Mouse (Mus musculus) hindbrain, embryonic 11.5 days (tissue): Measurements from ENCODE around the gene Slc35e4. TPM values are rescaled to one million over a fixed set of nuclear protein-coding genes. Genes with fewer than 3 reads are reported as not detected.

Experiments
- ATAC-seq: fragments of 200-750 bp; cut with Nextera tagmentation; 2 replicates; pipeline ENCODE4 v1.8.0; 2017; ENCODE audit warnings: mild to moderate bottlenecking, moderate TSS enrichment, moderate library complexity; ENCODE audit not compliant: low FRiP score
- DNase-seq: peaks from one replicate; pipeline ENCODE4 v3.0.0-alpha.2; 2015; ENCODE audit warnings: low spot score
- H3K27ac ChIP-seq: fragments of 300-500 bp; sonication (generic); 2 replicates; pipeline ENCODE4 v1.5.1; 2014; ENCODE audit warnings: mild to moderate bottlenecking, low read depth, low read length
- H3K27me3 ChIP-seq: fragments of 300-500 bp; sonication (generic); 2 replicates; pipeline ENCODE4 v1.6.1; 2014; ENCODE audit warnings: mild to moderate bottlenecking, low read length, moderate library complexity, mixed read lengths; ENCODE audit not compliant: control insufficient read depth, insufficient read depth
- H3K36me3 ChIP-seq: fragments of 300-500 bp; sonication (generic); 2 replicates; pipeline ENCODE4 v1.6.1; 2014; ENCODE audit warnings: mild to moderate bottlenecking, low read length, moderate library complexity, mixed read lengths; ENCODE audit not compliant: control insufficient read depth, insufficient read depth
- H3K4me1 ChIP-seq: fragments of 300-500 bp; sonication (generic); replicated peaks from 2 replicates; pipeline ENCODE4 v1.6.1; 2014; ENCODE audit warnings: low read length, mixed read lengths; ENCODE audit not compliant: control insufficient read depth, insufficient read depth
- H3K4me2 ChIP-seq: fragments of 300-500 bp; sonication (generic); replicated peaks from 2 replicates; pipeline ENCODE4 v1.6.1; 2014; ENCODE audit warnings: mild to moderate bottlenecking, low read depth, low read length
- H3K4me3 ChIP-seq: fragments of 300-500 bp; sonication (generic); 2 replicates; pipeline ENCODE4 v1.5.1; 2014; ENCODE audit warnings: low read depth, low read length
- H3K9ac ChIP-seq: fragments of 300-500 bp; sonication (generic); 2 replicates; pipeline ENCODE4 v1.6.1; 2014; ENCODE audit warnings: low read depth, low read length
- H3K9me3 ChIP-seq: fragments of 300-500 bp; sonication (generic); 2 replicates; pipeline ENCODE4 v1.6.1; 2016; ENCODE audit warnings: low read length; ENCODE audit not compliant: control insufficient read depth
- whole genome bisulfite sequencing: fragments of 180-500 bp; shearing (Covaris S2); extraction: QIAGEN DNeasy Blood & Tissue Kit; methylation state at CpG from one replicate; pipeline ENCODE4 v1.1.7; 2014; 5-methylcytosine and 5-hydroxymethylcytosine counted together
- polyA plus RNA-seq: library from polyadenylated mRNA; unstranded; fragments of >200 nt; fragmentation: Nextera tagmentation; extraction: Ambion mirVana; gene quantifications from 2 replicates; pipeline ENCODE4 v1.2.1, GENCODE M21; 2014

The Slc35e4 gene
- polyA plus RNA-seq, 1 experiment from 2014 or later, result 4.4 TPM

GRCm38 (mm10) chr11:3900296-3900695, 14.2 kb downstream of the Slc35e4 start:
- H3K27ac ChIP-seq, result no peak overlapping the region
- no peaks in the 10 kb centered on the region; the same call in 1 of the 2 replicates for H3K4me1 ChIP-seq
- 87% methylated on average over 6 of the region's 6 CpGs for WGBS
- H3K9ac ChIP-seq, result no peak overlapping the region
- peaks cover 2% of the 10 kb centered on the region; the same call in 1 of the 2 replicates for H3K36me3 ChIP-seq
- no peaks in the 10 kb centered on the region for H3K27me3 ChIP-seq
- H3K9me3 ChIP-seq, result no peaks in the 10 kb centered on the region
- H3K4me3 ChIP-seq, result no peak overlapping the region
- ATAC-seq (no peak), DNase-seq (no peak)
- no peak overlapping the region for H3K4me2 ChIP-seq

- Histone ChIP-seq H3K9me3 (no peaks in the 10 kb centered on the region), H3K27me3 (no peaks in the 10 kb centered on the region), H3K9ac (no peak overlapping the region), H3K4me2 (no peak overlapping the region), H3K27ac (no peak overlapping the region), H3K4me1 (no peaks in the 10 kb centered on the region; the same call in 1 of the 2 replicates), H3K36me3 (peaks cover 2% of the 10 kb centered on the region; the same call in 1 of the 2 replicates), H3K4me3 (no peak overlapping the region)
- no peak for DNase-seq
- no peak for ATAC-seq
- 100% methylated on average over 1 of the region's 1 CpGs for WGBS
Measured at GRCm38 (mm10) chr11:3895933-3896332, 18.5 kb downstream of the Slc35e4 start.

- H3K27ac ChIP-seq, result peak overlapping the region; percentile 79
- H3K4me3 ChIP-seq, result peak overlapping the region; percentile 49
- H3K27me3 ChIP-seq, result no peaks in the 10 kb centered on the region
- H3K4me2 ChIP-seq, result peak overlapping the region; percentile 62
- no peaks in the 10 kb centered on the region for H3K9me3 ChIP-seq
- H3K4me1 ChIP-seq, result no peaks in the 10 kb centered on the region; the same call in 1 of the 2 replicates
- H3K9ac ChIP-seq, result peak overlapping the region; percentile 68
- no peak for ATAC-seq
- WGBS, result 6% methylated on average over 10 of the region's 10 CpGs
- no peak for DNase-seq
- peaks cover 2% of the 10 kb centered on the region; the same call in 1 of the 2 replicates for H3K36me3 ChIP-seq
Measured at GRCm38 (mm10) chr11:3895458-3895857, 19.0 kb downstream of the Slc35e4 start.

DNA sequence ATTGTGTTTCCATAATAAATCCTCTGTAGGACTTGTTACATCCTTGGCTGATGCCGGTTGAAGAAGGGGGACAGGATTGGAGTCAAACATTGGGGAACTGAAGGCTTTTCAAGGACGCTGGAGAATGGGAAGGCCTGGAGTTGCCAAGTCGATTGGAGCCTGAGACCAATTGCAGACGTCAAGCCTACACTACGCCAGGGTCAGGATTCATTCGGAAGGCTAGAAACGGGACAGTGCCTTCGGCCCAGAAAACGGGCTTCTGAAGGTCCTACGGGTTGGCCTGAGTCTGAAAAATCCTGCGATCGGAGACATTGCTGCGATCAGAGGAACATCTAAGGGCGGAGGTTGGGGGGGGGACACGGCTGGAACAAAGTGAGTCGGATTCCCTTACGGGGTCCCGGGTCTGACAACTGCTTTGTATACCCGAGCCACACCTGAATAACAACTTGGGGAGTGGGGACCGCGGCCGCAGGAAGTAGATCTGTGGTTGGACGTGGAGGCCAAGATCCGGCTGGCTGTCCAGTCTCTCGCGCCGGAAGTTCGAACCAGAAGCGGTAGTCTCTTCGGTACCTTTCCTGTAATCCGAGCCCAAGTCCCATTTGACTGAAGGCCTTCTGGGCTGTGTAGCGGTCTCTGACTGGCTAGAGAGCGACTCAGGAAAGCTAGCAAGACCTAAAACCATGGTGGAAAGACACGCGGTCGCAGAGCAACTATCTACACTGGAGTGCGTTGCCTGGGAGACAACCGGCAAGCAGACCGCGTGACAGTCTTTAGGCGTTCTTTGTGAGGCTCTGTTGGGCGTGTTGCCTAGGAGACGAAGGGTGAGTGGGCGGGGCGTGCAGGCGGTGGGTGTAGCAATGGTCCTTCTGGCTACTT, 19.8 kb downstream of the Slc35e4 start, which contains the start of the genes 4921536K21Rik and Dusp18:
Gene 4921536K21Rik (minus strand): TSS at position 693 of the 876 bp plus-strand sequence.
Gene Dusp18 (plus strand): TSS at position 835 of the 876 bp plus-strand sequence.
- ATAC-seq (peak; percentile 99), DNase-seq (peak; percentile 96)
- peak within 1 kb of the TSS; percentile 79 for H3K27ac ChIP-seq
- peaks cover 2% of the 10 kb centered on the region; the same call in 1 of the 2 replicates for H3K36me3 ChIP-seq
- 3% methylated on average over 46 of the region's 46 CpGs for WGBS
- H3K9me3 ChIP-seq, result no peaks in the 10 kb centered on the region
- peak within 1 kb of the TSS; percentile 49 for H3K4me3 ChIP-seq
- H3K9ac ChIP-seq, result peak within 1 kb of the TSS; percentile 68
- no peaks in the 10 kb centered on the region; the same call in 1 of the 2 replicates for H3K4me1 ChIP-seq
- peak within 1 kb of the TSS; percentile 62 for H3K4me2 ChIP-seq
- no peaks in the 10 kb centered on the region for H3K27me3 ChIP-seq

DNA sequence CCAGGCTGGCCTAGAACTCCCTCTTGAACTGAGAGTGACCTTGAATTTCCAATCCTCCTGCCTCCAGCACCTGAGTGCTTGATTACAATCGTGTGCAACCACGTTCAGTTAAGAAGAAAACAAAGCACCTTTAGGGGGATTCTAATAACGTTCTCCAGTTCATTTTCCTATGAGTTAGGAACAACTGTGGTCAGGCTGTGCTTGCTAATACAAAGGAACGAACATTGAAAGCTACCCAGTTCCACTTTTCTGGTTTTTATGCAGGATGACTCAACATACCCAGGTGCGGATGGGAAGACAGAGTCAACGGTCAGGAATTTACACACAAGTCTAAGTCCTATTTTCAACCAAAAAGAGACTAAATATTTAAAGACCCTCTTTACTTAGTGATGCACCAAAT, 20.5 kb downstream of the Slc35e4 start:
- 85% methylated on average over 6 of the region's 6 CpGs for WGBS
- Histone ChIP-seq H3K36me3 (peaks cover 2% of the 10 kb centered on the region; the same call in 1 of the 2 replicates), H3K9ac (no peak overlapping the region), H3K27ac (no peak overlapping the region), H3K4me2 (peak overlapping the region; percentile 62; the same call in 1 of the 2 replicates), H3K4me1 (no peaks in the 10 kb centered on the region; the same call in 1 of the 2 replicates), H3K9me3 (no peaks in the 10 kb centered on the region), H3K4me3 (no peak overlapping the region), H3K27me3 (no peaks in the 10 kb centered on the region)
- DNase-seq (no peak), ATAC-seq (no peak)

- Histone ChIP-seq H3K27ac (no peak overlapping the region), H3K4me3 (no peak overlapping the region), H3K27me3 (no peaks in the 10 kb centered on the region), H3K36me3 (no peaks in the 10 kb centered on the region), H3K9ac (no peak overlapping the region), H3K4me2 (no peak overlapping the region), H3K9me3 (no peaks in the 10 kb centered on the region), H3K4me1 (no peaks in the 10 kb centered on the region)
- ATAC-seq (no peak), DNase-seq (no peak)
- 77% methylated on average over 5 of the region's 5 CpGs for WGBS
Measured at GRCm38 (mm10) chr11:3887331-3887730, 27.1 kb downstream of the Slc35e4 start.

GRCm38 (mm10) chr11:3883711-3884110, 30.8 kb downstream of the Slc35e4 start:
- Histone ChIP-seq H3K9me3 (no peaks in the 10 kb centered on the region), H3K27me3 (no peaks in the 10 kb centered on the region), H3K27ac (no peak overlapping the region), H3K9ac (no peak overlapping the region), H3K4me2 (no peak overlapping the region), H3K36me3 (no peaks in the 10 kb centered on the region), H3K4me3 (no peak overlapping the region), H3K4me1 (no peaks in the 10 kb centered on the region)
- WGBS, result 94% methylated on average over 3 of the region's 3 CpGs
- no peak for ATAC-seq
- DNase-seq, result no peak

DNA sequence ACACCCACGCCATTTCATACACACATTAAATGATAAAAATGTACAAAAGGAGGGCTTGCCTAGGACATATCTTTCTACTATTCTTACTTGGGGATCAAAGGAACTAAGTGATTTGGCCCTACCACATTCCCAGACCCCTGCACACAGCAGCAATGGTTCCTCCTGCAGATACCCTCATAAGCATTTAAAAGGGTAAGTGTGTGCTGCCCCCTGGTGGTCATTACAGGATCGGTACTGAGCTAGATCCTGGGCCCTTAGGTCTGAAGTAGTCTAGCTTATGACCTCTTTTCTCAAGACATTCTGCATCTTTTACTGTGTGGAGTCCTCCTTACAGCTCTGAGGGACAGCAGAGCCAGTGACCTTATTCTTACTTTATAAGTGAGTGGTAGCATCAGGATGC, 34.6 kb downstream of the Slc35e4 start:
- H3K36me3 ChIP-seq, result no peaks in the 10 kb centered on the region
- ATAC-seq (no peak), DNase-seq (peak; percentile 85)
- H3K4me1 ChIP-seq, result no peaks in the 10 kb centered on the region
- no peak overlapping the region for H3K4me3 ChIP-seq
- H3K27ac ChIP-seq, result no peak overlapping the region
- no peak overlapping the region for H3K4me2 ChIP-seq
- WGBS, result 43% methylated on average over 2 of the region's 2 CpGs
- H3K27me3 ChIP-seq, result no peaks in the 10 kb centered on the region
- no peaks in the 10 kb centered on the region for H3K9me3 ChIP-seq
- no peak overlapping the region for H3K9ac ChIP-seq
